Mouse (Mus musculus) hindbrain, embryonic 10.5 days (tissue): ENCODE data around the gene Meis2. TPM values are rescaled to one million over a fixed set of nuclear protein-coding genes. Genes with fewer than 3 reads are reported as not detected.

ENCODE experiments used
- DNase-seq: peaks from one replicate; pipeline ENCODE4 v3.0.0-alpha.2; 2017; ENCODE audit warnings: low spot score
- H3K27ac ChIP-seq: fragments of 300-500 bp; sonication (generic); 2 replicates; pipeline ENCODE4 v1.5.1; 2016; ENCODE audit warnings: mild to moderate bottlenecking, moderate library complexity
- H3K27me3 ChIP-seq: fragments of 300-500 bp; sonication (generic); 2 replicates; pipeline ENCODE4 v1.6.1; 2016; ENCODE audit warnings: mild to moderate bottlenecking; ENCODE audit not compliant: poor library complexity, insufficient read depth, severe bottlenecking
- H3K36me3 ChIP-seq: fragments of 300-500 bp; sonication (generic); 2 replicates; pipeline ENCODE4 v1.6.1; 2016; ENCODE audit warnings: mild to moderate bottlenecking, moderate library complexity
- H3K4me1 ChIP-seq: fragments of 300-500 bp; sonication (generic); replicated peaks from 2 replicates; pipeline ENCODE4 v1.6.1; 2016; ENCODE audit warnings: mild to moderate bottlenecking
- H3K4me3 ChIP-seq: fragments of 300-500 bp; sonication (generic); 2 replicates; pipeline ENCODE4 v1.5.1; 2016; ENCODE audit warnings: mild to moderate bottlenecking, moderate library complexity
- H3K9me3 ChIP-seq: fragments of 300-500 bp; sonication (generic); 2 replicates; pipeline ENCODE4 v1.6.1; 2016; ENCODE audit warnings: mild to moderate bottlenecking, moderate library complexity
- WGBS: fragments of 180-500 bp; shearing (Covaris S2); methylation state at CpG from one replicate; pipeline ENCODE4 v1.1.7; 2016; 5-methylcytosine and 5-hydroxymethylcytosine counted together
- polyA plus RNA-seq: library from polyadenylated mRNA; unstranded; fragments of >200 nt; fragmentation: Nextera tagmentation; extraction: Ambion mirVana; gene quantifications from 2 replicates; pipeline ENCODE4 v1.2.1, GENCODE M21; 2016

Meis2 gene
- 61.3 and 91.1 TPM in 2 replicates for polyA plus RNA-seq

- peak within 1 kb of the TSS; percentile 98 for H3K27ac ChIP-seq
- no peaks in the 10 kb centered on the region for H3K9me3 ChIP-seq
- peaks cover 22% of the 10 kb centered on the region for H3K27me3 ChIP-seq
- H3K36me3 ChIP-seq = peaks cover 8% of the 10 kb centered on the region; the same call in 1 of the 2 replicates
- WGBS = under 1% methylated on average over 35 of the region's 37 CpGs
- DNase-seq = peak; percentile 93
- peak within 1 kb of the TSS; percentile 90 for H3K4me3 ChIP-seq
- peaks cover 39% of the 10 kb centered on the region for H3K4me1 ChIP-seq
Observed at GRCm38 (mm10) chr2:116065570-116066005, at the start of gene Meis2. Gene Meis2, minus strand, starts transcription at chr2:116065839.

GRCm38 (mm10) chr2:116106194-116106593 lies 40.6 kb upstream of the Meis2 start:
- 74% methylated on average over 4 of the region's 4 CpGs for WGBS

GRCm38 (mm10) chr2:116105179-116105578 lies 39.5 kb upstream of the Meis2 start:
- WGBS = 66% methylated on average over 3 of the region's 3 CpGs

More at GRCm38 (mm10) chr2:116106194-116106593, 40.6 kb upstream of the Meis2 start:
- no peaks in the 10 kb centered on the region; the same call in 1 of the 2 replicates for H3K9me3 ChIP-seq
- no peak overlapping the region for H3K4me3 ChIP-seq
- H3K27ac ChIP-seq = no peak overlapping the region
- H3K27me3 ChIP-seq = no peaks in the 10 kb centered on the region
- H3K36me3 ChIP-seq = no peaks in the 10 kb centered on the region
- peaks cover 12% of the 10 kb centered on the region for H3K4me1 ChIP-seq
- no peak for DNase-seq

GRCm38 (mm10) chr2:116103411-116103996 lies 37.9 kb upstream of the Meis2 start:
- no peaks in the 10 kb centered on the region; the same call in 1 of the 2 replicates for H3K9me3 ChIP-seq
- 46% methylated on average over 5 of the region's 5 CpGs for WGBS
- peak overlapping the region; percentile 80 for H3K27ac ChIP-seq
- no peaks in the 10 kb centered on the region for H3K27me3 ChIP-seq
- H3K4me1 ChIP-seq = peaks cover 12% of the 10 kb centered on the region
- peak; percentile 65 for DNase-seq
- no peaks in the 10 kb centered on the region for H3K36me3 ChIP-seq
- H3K4me3 ChIP-seq = no peak overlapping the region

More at GRCm38 (mm10) chr2:116105179-116105578, 39.5 kb upstream of the Meis2 start:
- Histone ChIP-seq H3K27me3 (no peaks in the 10 kb centered on the region), H3K36me3 (no peaks in the 10 kb centered on the region), H3K4me3 (no peak overlapping the region), H3K9me3 (no peaks in the 10 kb centered on the region; the same call in 1 of the 2 replicates), H3K4me1 (peaks cover 12% of the 10 kb centered on the region), H3K27ac (no peak overlapping the region)
- DNase-seq = no peak

GRCm38 (mm10) chr2:116101221-116101620 lies 35.6 kb upstream of the Meis2 start:
- no peak overlapping the region for H3K27ac ChIP-seq
- no peaks in the 10 kb centered on the region for H3K27me3 ChIP-seq
- no peak overlapping the region for H3K4me3 ChIP-seq
- peaks cover 12% of the 10 kb centered on the region for H3K4me1 ChIP-seq
- no peaks in the 10 kb centered on the region for H3K36me3 ChIP-seq
- H3K9me3 ChIP-seq = no peaks in the 10 kb centered on the region
- DNase-seq = peak; percentile 50

GRCm38 (mm10) chr2:116080961-116081360 lies 15.3 kb upstream of the Meis2 start:
- H3K36me3 ChIP-seq = no peaks in the 10 kb centered on the region
- H3K4me1 ChIP-seq = peaks cover under 1% of the 10 kb centered on the region; the same call in 1 of the 2 replicates
- H3K27me3 ChIP-seq = peaks cover 15% of the 10 kb centered on the region
- H3K4me3 ChIP-seq = no peak overlapping the region
- 0 out of 2 replicates have a peak, but pooled peaks cover 15% of the 10 kb centered on the region for H3K9me3 ChIP-seq
- no peak overlapping the region for H3K27ac ChIP-seq
- DNase-seq = no peak
- WGBS = 76% methylated on average over 2 of the region's 2 CpGs

- WGBS = 88% methylated on average over 2 of the region's 2 CpGs
Observed at GRCm38 (mm10) chr2:116078841-116079240, 13.2 kb upstream of the Meis2 start.

GRCm38 (mm10) chr2:116077716-116078115 lies 12.1 kb upstream of the Meis2 start:
- no peak overlapping the region for H3K4me3 ChIP-seq
- no peak for DNase-seq
- peaks cover 44% of the 10 kb centered on the region for H3K27me3 ChIP-seq
- H3K4me1 ChIP-seq = peaks cover 23% of the 10 kb centered on the region
- WGBS = 82% methylated on average over 3 of the region's 3 CpGs
- no peaks in the 10 kb centered on the region for H3K36me3 ChIP-seq
- 0 out of 2 replicates have a peak, but pooled peaks cover 12% of the 10 kb centered on the region for H3K9me3 ChIP-seq
- H3K27ac ChIP-seq = no peak overlapping the region

More at GRCm38 (mm10) chr2:116078841-116079240, 13.2 kb upstream of the Meis2 start:
- Histone ChIP-seq H3K36me3 (no peaks in the 10 kb centered on the region), H3K4me1 (peaks cover 18% of the 10 kb centered on the region), H3K4me3 (no peak overlapping the region), H3K9me3 (0 out of 2 replicates have a peak, but pooled peaks cover 15% of the 10 kb centered on the region), H3K27me3 (peaks cover 33% of the 10 kb centered on the region), H3K27ac (no peak overlapping the region)
- no peak for DNase-seq

- 0 out of 2 replicates have a peak, but pooled peaks cover 9% of the 10 kb centered on the region for H3K9me3 ChIP-seq
- H3K4me1 ChIP-seq = peaks cover 31% of the 10 kb centered on the region
- H3K27ac ChIP-seq = no peak overlapping the region
- peaks cover 52% of the 10 kb centered on the region for H3K27me3 ChIP-seq
- H3K4me3 ChIP-seq = no peak overlapping the region
- no peaks in the 10 kb centered on the region for H3K36me3 ChIP-seq
- no peak for DNase-seq
Observed at GRCm38 (mm10) chr2:116076752-116077480, 11.3 kb upstream of the Meis2 start.

- Histone ChIP-seq H3K36me3 (no peaks in the 10 kb centered on the region), H3K27me3 (peaks cover 58% of the 10 kb centered on the region), H3K9me3 (0 out of 2 replicates have a peak, but pooled peaks cover under 1% of the 10 kb centered on the region), H3K4me1 (peaks cover 39% of the 10 kb centered on the region), H3K4me3 (peak overlapping the region; percentile 52), H3K27ac (peak overlapping the region; percentile 78)
- WGBS = under 1% methylated on average over 23 of the region's 23 CpGs
- DNase-seq = peak; percentile 80
Observed at GRCm38 (mm10) chr2:116075902-116076301, 10.3 kb upstream of the Meis2 start.

- H3K27me3 ChIP-seq = peaks cover 62% of the 10 kb centered on the region
- H3K4me1 ChIP-seq = peaks cover 43% of the 10 kb centered on the region
- no peaks in the 10 kb centered on the region for H3K36me3 ChIP-seq
- peak; percentile 68 for DNase-seq
- WGBS = under 1% methylated on average over 20 of the region's 20 CpGs
- peak overlapping the region; percentile 52 for H3K4me3 ChIP-seq
- peak overlapping the region; percentile 78 for H3K27ac ChIP-seq
- H3K9me3 ChIP-seq = no peaks in the 10 kb centered on the region
Observed at GRCm38 (mm10) chr2:116075477-116075876, 9.8 kb upstream of the Meis2 start.

- WGBS = 6% methylated on average over 17 of the region's 17 CpGs
- no peak for DNase-seq
- peaks cover 48% of the 10 kb centered on the region for H3K4me1 ChIP-seq
Observed at GRCm38 (mm10) chr2:116074726-116075440, 9.2 kb upstream of the Meis2 start.

More at GRCm38 (mm10) chr2:116074726-116075440, 9.2 kb upstream of the Meis2 start:
- H3K27ac ChIP-seq = peak overlapping the region; percentile 78
- peaks cover 68% of the 10 kb centered on the region for H3K27me3 ChIP-seq
- peak overlapping the region; percentile 52 for H3K4me3 ChIP-seq
- H3K36me3 ChIP-seq = no peaks in the 10 kb centered on the region
- no peaks in the 10 kb centered on the region for H3K9me3 ChIP-seq
